Mouse (Mus musculus): ENCODE data around the gene C530008M17Rik. TPM values are rescaled to one million over a fixed set of nuclear protein-coding genes. Genes with fewer than 3 reads are reported as not detected.

Gene C530008M17Rik
- polyA plus RNA-seq, 2 experiments from 2014 or later: 0.65 to 1.3 TPM

DNA sequence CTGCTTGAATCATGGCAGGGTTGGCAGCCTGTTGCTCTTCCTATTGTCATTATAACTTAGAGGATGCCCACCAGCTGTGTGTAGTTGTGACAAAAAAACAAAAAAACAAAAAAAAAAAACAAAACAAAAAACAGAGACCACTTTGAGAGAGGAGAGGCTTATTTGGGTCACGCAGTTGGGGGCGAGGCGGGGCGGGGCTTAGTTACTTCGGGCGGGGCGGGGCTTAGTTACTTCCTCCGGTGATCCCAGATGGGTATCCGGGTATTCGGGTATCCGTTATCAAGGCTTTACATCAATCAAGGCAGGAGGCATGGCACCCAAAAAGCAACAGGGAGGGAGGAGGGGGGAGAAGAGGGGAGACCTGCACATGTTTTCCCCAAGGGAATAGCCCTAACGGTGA, 46.3 kb downstream of the C530008M17Rik start:
- ATAC-seq: no peak

DNA sequence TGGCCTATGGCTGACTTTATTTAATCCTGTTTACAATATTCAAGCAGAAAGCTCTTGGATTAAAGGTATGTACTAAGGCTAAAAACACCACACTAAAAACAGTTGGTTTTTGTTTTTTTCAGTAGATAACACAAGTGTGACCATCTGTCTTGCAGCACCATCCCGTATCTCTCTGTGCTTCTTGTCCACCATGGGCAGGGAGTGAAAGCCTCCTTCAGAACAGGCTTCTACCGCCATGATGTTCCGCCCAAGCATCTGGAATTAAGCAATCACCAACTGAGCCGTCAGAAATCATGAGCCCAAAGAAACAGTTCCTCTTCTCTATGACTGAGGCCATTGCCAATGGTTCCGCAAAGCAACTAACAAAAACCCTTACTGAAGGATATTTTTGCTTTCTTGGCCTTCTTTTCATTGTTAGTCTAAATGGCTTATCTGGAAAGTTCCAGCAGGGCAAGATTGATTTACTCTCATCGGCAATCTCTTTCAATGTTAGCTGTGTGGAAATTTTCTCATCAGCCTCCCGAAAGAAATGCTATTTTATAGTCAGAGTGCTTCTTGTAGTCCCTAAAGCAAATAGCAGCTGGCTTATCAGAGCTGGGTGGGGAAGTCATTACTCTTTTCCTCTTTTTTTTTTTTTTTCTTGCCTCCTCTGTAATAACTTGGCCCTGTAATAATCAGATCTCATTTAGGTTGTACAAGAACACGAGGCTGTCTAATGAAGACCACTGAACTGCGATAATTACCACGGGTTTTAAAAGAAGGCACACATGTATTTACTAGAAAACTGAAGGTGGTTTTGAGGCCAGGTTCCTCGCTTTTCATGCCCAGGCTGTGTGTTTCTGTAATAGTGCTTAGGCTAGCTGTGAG, 49.2 kb downstream of the C530008M17Rik start:
- ATAC-seq: no peak

DNA sequence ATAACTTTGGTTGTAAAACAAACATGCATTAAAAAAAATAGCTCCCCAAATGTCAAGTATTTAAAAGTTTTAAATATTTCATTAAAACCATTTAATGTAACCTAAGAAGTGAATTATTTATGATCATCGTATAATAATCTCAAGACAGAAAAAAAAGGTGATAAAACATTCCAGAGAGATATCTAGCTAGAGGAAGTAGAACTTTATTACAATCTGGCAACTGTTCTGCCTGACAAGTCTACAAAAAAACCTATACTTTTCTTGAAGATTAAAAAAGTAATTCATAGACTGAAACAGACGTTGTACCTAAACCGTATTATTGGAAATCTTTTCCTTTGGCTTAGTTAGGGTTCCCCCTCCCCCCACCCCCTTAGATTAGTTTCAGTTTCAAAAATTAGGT, 50.8 kb downstream of the C530008M17Rik start:
- ATAC-seq: no peak

DNA sequence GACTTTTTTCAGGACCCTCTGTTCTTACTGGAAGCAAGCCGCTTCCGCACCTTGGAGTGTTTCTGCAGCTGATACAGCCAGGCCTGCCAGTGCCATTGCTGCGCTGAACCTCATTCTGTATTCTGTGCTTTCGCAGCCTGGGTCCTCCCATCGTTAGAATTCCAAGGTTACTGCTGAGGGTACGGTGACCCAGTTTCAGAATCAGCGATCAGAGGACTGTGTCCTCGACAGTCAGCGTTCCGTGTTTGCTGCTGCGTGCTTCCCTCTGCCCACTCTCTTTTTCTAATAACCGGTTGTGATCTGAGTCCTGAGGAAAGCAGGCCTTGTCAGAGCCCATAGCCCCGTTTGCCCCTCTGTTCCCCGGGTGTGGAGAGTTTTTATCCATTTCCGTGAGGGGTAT, 51.7 kb downstream of the C530008M17Rik start:
- ATAC-seq: no peak

DNA sequence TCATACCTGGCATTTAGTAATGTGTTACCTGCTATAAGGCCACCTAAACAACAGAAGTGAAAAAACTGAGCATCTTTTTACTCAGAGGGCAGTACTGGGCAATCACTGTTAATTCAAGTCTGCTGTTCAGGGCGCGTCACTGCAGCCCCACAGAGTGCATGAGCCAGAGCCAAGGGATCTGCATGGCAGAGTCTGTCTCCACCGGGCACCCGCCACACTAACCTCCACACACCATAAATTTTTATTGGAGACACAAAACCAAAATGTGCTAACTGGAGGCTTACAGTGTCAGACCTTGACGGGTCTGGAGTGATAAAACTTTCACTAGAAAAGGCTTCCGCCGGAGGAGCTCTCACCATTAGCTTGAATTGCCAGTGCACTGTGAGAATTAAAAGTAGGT, 57.4 kb downstream of the C530008M17Rik start:
- ATAC-seq: no peak

DNA sequence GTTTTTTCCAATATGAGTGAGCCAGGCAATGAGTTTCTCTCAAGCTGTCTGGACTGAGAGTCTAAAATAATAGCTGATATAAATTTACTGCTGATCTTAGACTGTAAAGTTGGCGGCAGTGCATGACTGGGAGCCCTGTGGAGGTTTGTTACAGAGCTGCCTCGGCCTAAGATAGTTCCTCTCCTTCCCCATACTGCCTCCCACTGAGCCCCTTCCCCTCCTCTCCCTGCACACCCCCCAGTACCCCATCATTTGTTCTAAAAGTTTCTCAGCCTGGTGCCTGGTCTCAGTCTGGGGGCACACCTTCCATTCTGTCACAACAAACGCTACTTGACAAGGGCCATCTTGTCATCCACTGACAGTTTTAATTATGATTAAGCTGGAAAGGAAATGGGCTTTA, 63.6 kb downstream of the C530008M17Rik start:
- no peak for ATAC-seq

GRCm38 (mm10) chr5:76724878-76725277, 68.6 kb downstream of the C530008M17Rik start:
- ATAC-seq: no peak

DNA sequence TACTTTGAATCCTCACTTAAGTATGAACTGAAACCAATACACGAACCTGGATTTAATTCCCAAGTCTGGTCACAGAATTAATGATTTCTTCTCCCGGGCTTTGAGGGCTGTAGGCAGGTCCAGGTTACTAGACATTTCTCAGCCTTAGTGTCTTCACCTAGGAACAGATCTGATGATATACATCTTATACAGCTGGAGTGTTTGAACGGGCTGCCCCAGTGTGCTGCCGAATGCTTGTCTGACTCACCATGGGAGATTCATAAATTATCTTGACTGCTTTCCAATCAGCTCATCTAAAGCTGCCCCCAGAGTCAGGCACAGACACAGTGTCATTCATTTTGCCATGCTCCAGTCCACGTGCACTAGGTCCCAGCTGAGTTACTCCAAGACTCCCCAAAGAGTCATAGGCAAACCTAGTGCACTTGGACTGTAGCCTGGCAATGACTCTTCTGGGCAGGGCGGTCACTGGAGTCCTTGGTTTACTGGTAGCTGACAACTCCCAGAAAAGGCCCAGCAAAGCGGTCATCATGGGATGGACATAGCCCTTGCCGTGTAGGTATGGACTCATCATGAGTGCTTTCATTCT, 70.3 kb downstream of the C530008M17Rik start:
- ATAC-seq: no peak

DNA sequence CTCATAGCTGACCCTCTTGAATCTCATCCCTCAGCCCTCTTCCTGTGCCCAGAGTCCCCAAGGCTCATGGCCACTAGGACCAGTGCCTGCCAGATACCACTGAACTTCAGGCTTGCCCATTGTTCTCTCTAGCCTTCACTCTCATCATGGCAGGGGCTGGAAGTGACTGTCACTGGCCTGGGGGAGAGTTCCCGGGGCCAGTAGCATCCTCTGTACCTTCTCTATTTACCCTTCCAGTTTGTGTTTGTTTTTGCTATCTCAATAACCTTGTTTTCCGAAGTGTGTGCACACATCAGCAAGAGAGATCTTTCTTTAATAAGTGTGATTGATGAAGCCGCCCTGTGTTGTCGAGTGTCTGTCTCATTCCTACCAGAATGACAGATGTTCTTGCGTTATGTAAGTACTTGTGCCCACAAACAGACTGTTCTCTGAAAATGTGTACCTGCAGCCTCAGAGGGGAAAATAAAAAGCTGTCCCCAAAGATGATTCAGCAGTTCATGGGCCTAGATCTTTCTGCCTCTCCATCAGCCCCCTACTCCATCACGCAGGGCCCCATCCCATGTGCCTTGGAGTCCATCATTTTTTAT, 76.8 kb downstream of the C530008M17Rik start:
- ATAC-seq: no peak

DNA sequence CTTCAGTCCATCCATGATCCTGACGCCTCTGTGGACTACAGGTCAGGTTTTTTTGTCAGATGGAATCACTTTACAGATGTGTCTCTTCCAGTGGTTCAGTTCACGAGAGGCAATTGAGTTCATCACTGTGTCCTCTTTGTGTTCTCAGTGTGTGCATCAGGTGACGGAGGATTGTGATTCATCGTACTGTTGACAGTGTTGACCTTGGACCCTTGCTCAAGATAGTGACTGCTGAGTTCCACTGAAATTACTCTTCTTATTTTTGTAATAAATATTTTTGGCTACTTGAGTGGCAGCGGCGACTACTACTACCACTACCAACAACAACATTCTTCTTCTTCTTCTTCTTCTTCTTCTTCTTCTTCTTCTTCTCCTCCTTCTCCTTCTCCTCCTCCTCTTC, 85.2 kb downstream of the C530008M17Rik start:
- no peak for ATAC-seq

DNA sequence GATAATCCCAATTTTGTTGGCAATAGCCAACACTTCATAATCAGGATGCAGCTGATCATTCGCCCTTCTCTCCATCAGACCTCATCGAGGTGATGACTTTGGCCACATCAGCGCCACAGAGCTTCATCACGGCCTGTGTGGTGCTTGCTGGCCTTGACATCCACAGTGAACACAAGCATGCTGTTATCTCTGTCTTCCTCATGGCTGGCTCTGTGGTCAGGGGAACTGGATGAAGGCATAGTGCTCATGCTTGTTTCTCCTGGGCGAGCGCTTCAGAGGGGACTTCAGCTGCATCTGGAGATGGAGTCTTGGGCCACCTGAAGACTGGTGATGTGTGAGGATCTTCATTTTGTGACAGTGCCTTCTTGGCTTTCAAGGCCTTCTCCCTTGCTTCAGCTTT, 85.8 kb downstream of the C530008M17Rik start:
- no peak for ATAC-seq

- no peak for ATAC-seq
Measured at GRCm38 (mm10) chr5:76744737-76745209, 88.5 kb downstream of the C530008M17Rik start.

GRCm38 (mm10) chr5:76747851-76748250, 91.5 kb downstream of the C530008M17Rik start:
- ATAC-seq: no peak

- no peak for ATAC-seq
Measured at GRCm38 (mm10) chr5:76752351-76752750, 96.0 kb downstream of the C530008M17Rik start.

DNA sequence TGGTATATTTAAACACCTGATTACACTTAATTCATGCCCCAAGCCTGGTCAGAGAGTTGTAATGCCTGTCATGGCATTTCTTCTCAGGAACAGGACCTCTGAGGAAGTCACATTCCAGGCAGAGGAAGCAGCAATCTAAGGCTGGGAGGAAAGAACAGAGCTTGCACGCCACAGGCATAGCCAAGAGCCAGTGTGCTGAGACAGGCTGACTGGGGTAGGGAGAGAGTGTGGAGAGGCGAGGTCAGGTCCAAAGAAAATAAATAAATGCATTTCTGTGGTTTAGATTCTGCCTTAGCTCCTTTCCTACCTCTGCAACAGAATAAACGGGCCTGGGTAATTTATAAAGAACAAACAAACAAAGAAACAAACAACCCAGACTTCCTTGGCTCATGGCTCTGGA, 104.0 kb downstream of the C530008M17Rik start:
- no peak for ATAC-seq

GRCm38 (mm10) chr5:76762030-76762698, 105.9 kb downstream of the C530008M17Rik start:
- ATAC-seq: no peak

- no peak for ATAC-seq
Measured at GRCm38 (mm10) chr5:76763148-76763701, 106.9 kb downstream of the C530008M17Rik start.

DNA sequence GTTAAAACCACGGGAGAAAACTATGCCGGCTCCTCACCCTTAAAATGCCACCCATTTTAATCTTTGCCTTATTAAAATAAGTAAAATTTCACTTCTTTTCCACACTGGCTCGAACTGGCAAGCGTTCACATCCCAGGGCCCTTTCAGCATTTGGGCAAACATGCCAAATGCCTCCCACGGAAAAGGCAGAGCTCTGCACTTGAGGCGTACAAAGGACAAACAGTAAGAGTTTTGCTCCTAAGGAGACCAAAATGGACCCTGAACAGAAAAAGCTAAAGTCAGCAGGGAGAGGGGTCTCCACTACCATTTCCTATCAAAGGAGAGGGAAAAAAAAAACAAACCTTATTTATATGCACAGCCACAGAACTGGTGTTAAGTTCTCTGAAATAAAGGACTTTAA, 107.4 kb downstream of the C530008M17Rik start:
- no peak for ATAC-seq

DNA sequence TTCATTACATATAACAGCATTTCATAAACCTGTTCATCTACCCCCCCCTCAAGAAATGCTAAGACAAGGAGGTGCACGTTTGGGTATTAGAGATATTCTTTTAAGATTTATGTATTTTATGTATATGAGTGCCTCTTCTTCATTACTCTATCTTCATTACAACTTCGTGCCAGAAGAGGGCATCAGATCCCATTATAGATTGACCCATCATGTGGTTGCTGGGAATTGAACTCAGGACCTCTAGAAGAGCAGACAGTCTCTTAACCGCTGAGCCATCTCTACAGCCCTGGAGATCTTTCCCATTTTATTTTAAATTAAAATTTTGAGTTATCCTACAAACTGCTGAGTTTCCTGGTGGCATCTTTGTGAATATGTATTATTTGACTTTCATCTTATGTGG, 112.7 kb downstream of the C530008M17Rik start:
- ATAC-seq: no peak

DNA sequence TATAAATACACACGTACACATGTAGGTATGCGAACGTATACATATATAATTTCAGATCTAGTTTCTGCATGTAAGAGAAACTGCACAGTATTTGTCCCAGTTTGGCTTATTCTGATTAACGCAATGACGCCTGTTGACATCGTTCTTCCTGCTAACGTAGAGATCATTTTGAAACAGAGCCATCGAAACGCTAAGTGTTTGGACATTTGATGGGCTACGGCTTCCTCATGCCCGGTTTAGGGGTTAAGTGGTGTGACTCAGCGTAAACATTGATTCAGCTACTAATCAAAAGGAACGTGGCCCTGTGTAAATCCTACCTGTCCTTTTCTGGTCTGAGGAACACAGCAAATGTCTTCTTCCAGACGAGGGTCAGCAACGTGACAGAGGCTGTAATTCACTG, 113.3 kb downstream of the C530008M17Rik start:
- ATAC-seq: no peak

DNA sequence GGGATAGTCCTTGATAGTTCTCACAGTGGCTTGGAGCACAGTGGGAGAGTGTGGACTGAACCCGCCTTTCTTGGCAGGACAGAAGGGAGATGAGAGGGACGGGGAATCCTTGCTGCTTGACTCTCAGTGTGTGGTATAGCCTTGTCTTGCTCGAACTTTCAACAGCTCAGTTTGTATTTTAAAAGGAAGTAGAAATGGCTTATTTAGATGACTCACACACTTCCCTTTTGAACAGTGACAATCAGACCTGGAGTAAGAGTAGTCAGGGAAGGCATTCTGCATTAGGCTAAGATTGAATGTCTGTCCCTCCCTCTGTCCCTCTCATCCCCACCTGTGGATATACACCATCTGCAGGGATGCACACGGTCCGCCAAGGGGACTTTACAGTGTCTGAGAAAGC, 115.1 kb downstream of the C530008M17Rik start:
- ATAC-seq: no peak

DNA sequence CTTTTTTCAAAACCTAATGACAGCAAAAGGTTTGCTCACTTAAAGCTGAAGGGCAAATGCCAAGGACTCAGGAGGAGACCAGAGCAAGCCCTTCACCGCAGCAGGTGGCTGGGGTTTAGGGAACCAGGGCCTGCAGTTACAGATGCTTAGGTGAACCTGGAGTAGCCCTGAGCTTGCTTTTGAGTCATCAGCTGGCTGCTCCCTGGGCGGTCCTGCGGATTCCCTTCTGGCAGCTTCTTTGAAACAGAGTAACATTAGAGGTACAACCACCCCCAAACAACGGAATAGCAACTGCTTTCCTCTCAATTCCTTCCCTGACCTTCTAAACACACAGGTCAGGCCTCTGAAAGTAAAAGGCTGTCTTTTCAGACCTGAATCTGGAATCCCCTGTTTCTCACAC, 116.5 kb downstream of the C530008M17Rik start:
- no peak for ATAC-seq
